Mouse (Mus musculus): ENCODE results near the gene Scube1. TPM values are rescaled to one million over a fixed set of nuclear protein-coding genes. Genes with fewer than 3 reads are reported as not detected.
A peak's percentile ranks its signal among the peaks of the same experiment; 100 is the strongest.

The Scube1 gene
- 2.2 and 6.3 TPM in 2 replicates for polyA plus RNA-seq (2011; ENCODE audit: insufficient read length, low read depth, missing spikeins)

DNA sequence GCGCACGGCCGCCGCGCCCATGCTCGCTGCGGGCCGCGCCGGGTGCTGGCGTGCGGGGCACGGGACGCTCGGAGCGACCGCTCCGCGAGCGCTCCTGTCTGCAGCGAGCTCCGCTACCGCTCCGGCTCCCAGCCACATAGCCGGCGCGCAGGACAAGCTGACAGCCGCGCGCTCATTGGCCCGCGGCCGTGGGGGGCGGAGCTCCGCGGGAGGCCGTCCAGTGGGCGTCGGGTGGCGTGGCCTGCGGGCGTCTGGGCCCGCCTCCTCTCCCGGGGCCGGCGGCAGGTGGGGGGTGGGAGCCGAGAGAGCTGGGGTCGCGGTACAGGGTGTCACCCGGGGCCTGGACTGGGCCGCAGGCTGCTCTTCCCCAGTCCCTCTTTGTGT is at the start of gene Scube1:
Gene Scube1, minus strand, starts transcription at position 136 of the 384 bp plus-strand sequence.
- H3K4me1 ChIP-seq (ENCODE audit: control insufficient read depth, insufficient read depth, low read length) = no peaks in the 10 kb centered on the region
- H3K27ac ChIP-seq (ENCODE audit: insufficient read depth, low read length) = no peak within 1 kb of the TSS
- H3K4me3 ChIP-seq (ENCODE audit: insufficient read depth, low read length) = peak within 1 kb of the TSS; percentile 25
- TF ChIP-seq POLR2A (IDR thresholded peaks at IDR 0.05; ENCODE audit: low read depth, low read length) (no peak), CTCF (IDR thresholded peaks at IDR 0.05; ENCODE audit: borderline replicate concordance, insufficient read depth, low read length) (no peak)

DNA sequence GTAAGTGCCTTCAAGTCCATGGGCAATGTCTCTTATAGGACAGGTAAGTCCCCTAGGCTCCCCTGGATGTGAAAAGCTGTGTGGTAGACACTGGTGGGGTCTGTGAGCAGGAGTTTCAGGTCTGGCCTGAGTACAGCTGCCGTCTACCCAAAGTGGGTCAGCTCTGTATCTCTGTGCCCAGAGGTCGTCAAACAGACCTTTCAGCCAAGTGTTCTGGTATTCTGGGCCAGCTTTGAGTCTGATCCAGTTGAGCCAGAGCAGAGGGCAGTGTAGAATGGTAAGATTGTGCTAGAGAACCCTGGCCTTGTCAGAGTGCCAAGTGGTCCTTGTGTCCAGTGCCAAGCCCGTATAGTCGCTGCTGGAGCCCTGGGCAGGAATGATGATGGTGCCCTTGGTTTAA is 48.1 kb upstream of the Scube1 start:
- H3K4me3 ChIP-seq (ENCODE audit: insufficient read depth, low read length) = no peak overlapping the region
- H3K27ac ChIP-seq (ENCODE audit: insufficient read depth, low read length) = no peak overlapping the region
- TF ChIP-seq POLR2A (IDR thresholded peaks at IDR 0.05; ENCODE audit: low read depth, low read length) = no peak
- no peak for TF ChIP-seq CTCF (IDR thresholded peaks at IDR 0.05; ENCODE audit: borderline replicate concordance, insufficient read depth, low read length)
- H3K4me1 ChIP-seq (ENCODE audit: control insufficient read depth, insufficient read depth, low read length) = no peaks in the 10 kb centered on the region

DNA sequence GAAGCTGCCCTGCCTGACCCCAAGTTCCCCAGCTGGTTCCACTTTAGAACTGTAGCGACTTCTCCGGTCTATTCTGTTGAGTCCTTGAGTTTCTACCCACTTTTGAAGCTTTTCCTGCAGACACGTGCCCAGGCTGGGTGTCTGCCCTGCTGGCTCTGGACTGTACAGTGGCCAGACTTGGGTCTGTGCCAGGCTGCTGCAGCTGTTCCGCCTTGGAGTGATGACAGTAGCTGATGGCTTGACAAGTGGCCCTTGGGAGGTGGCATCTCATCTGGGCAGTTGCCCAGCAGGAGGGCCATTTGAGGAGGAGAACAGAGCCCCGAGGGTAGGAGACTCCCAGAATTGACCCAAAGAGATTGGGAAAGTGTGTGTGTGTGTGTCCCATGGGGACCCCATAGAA is 47.6 kb upstream of the Scube1 start:
- Histone ChIP-seq H3K27ac (ENCODE audit: insufficient read depth, low read length) (no peak overlapping the region), H3K4me1 (ENCODE audit: control insufficient read depth, insufficient read depth, low read length) (no peaks in the 10 kb centered on the region), H3K4me3 (ENCODE audit: insufficient read depth, low read length) (no peak overlapping the region)
- TF ChIP-seq POLR2A (IDR thresholded peaks at IDR 0.05; ENCODE audit: low read depth, low read length) = no peak

DNA sequence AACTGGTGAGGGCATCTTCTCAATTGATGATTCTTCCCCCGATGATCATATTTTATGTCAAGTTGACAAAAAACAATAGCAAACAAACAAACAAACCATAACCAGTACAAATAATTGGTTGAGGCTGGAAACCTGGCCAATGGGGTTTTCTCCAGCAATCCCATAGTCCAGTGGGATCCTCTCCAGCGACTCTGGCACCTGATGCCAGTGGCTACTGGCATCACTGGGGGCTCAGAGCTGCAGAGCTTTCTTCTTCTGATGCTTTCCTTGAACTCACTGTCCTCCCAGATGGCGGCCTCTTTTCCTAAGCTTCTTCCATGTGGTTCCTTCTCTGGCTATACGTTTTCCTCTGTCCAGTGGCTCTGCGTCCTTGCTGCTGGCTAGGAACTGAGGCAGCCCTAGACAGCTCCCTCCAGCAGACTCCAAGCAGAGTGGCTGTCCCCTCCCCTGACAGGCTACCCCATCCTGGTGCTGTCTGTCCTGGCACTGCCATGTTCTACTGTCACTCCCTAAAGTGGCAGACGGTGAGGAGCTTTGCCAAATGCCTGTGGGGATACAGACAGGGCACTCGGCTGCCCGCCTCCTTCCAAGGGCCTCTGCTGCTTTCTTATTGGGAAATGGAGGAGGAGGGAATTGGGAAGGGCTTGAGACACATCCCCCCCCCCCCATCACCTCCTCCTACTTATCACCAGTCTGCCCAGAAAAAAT is 46.7 kb upstream of the Scube1 start:
- Histone ChIP-seq H3K27ac (ENCODE audit: insufficient read depth, low read length) (no peak overlapping the region), H3K4me3 (ENCODE audit: insufficient read depth, low read length) (no peak overlapping the region), H3K4me1 (ENCODE audit: control insufficient read depth, insufficient read depth, low read length) (no peaks in the 10 kb centered on the region)
- TF ChIP-seq CTCF (IDR thresholded peaks at IDR 0.05; ENCODE audit: borderline replicate concordance, insufficient read depth, low read length) (no peak), POLR2A (IDR thresholded peaks at IDR 0.05; ENCODE audit: low read depth, low read length) (no peak)

DNA sequence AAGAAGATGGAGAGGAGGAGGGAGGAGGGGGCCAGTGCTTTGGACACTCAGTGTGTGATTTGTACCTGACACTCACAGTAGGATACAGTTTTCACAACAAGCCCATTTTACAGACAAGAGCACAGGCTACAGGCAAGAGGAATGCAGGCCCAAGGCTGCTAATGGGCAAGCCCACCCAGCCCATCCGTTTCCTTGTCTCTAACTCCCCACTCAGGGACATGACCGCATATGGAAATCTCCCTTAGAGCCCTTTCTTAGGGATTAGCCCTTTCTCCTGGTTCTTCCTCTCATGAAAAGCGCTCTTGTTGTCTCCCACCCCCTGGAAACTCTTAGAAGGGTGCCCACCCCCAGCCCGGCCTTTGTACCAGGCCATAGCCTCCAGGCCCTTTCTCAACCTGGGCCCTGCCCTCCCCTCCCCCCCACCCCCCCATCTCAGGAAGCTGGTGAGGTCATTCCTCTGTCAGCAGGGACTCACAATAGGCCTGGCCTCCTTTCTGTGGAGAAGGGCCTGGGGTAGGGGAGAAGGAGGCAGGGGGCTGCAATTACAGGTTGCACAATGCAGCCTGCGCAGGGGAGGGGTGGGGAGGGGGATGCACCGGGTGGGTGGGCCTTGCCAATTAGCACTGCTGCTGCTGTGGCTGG is 40.7 kb upstream of the Scube1 start:
- Histone ChIP-seq H3K27ac (ENCODE audit: insufficient read depth, low read length) (no peak overlapping the region), H3K4me3 (ENCODE audit: insufficient read depth, low read length) (no peak overlapping the region), H3K4me1 (ENCODE audit: control insufficient read depth, insufficient read depth, low read length) (no peaks in the 10 kb centered on the region)
- no peak for TF ChIP-seq CTCF (IDR thresholded peaks at IDR 0.05; ENCODE audit: borderline replicate concordance, insufficient read depth, low read length)
- TF ChIP-seq POLR2A (IDR thresholded peaks at IDR 0.05; ENCODE audit: low read depth, low read length) = no peak

DNA sequence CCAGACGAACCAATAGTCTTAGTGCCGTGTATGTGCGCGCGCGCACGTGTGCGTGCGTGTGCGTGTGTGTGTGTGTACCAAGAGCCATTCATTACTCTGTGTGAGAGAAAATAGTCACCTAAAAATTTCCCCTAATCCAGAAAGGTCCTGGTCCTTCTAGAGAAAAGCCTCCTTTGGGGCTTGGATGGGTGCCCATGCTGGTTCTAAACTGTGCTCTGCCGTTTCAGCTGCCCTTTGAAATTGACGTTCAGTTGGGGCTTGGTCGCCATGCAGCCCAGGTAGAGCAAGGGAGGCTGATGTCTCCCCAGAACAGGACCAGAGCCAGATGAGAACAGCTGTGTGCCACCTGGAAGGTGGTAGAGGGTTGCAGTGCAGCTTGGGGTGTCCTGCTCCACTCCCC is 36.7 kb upstream of the Scube1 start:
- no peak overlapping the region for H3K4me3 ChIP-seq (ENCODE audit: insufficient read depth, low read length)
- no peaks in the 10 kb centered on the region for H3K4me1 ChIP-seq (ENCODE audit: control insufficient read depth, insufficient read depth, low read length)
- H3K27ac ChIP-seq (ENCODE audit: insufficient read depth, low read length) = no peak overlapping the region
- TF ChIP-seq CTCF (IDR thresholded peaks at IDR 0.05; ENCODE audit: borderline replicate concordance, insufficient read depth, low read length) = no peak
- TF ChIP-seq POLR2A (IDR thresholded peaks at IDR 0.05; ENCODE audit: low read depth, low read length) = no peak

DNA sequence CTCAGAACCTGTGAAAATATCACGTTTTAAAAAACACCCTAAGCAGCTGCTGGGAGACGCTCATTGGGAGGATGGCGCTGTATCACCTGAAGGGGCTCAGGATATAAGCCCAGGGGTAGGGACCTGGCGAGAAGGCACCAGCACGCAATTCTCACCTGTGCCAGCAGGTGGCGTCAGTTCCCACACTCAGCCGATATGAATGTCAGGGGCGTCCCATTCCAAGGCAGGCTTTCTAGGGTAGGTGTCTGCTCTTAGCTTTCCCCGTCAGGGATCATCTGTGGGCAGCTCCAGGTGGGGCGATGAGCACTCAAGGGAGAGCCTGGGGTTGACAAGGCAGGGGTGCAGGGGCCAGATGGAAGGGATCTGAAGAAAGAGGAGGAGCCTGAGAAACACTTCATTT is 35.9 kb upstream of the Scube1 start:
- TF ChIP-seq POLR2A (IDR thresholded peaks at IDR 0.05; ENCODE audit: low read depth, low read length) (no peak), CTCF (IDR thresholded peaks at IDR 0.05; ENCODE audit: borderline replicate concordance, insufficient read depth, low read length) (peak; percentile 90)
- Histone ChIP-seq H3K4me3 (ENCODE audit: insufficient read depth, low read length) (no peak overlapping the region), H3K27ac (ENCODE audit: insufficient read depth, low read length) (no peak overlapping the region), H3K4me1 (ENCODE audit: control insufficient read depth, insufficient read depth, low read length) (no peaks in the 10 kb centered on the region)

DNA sequence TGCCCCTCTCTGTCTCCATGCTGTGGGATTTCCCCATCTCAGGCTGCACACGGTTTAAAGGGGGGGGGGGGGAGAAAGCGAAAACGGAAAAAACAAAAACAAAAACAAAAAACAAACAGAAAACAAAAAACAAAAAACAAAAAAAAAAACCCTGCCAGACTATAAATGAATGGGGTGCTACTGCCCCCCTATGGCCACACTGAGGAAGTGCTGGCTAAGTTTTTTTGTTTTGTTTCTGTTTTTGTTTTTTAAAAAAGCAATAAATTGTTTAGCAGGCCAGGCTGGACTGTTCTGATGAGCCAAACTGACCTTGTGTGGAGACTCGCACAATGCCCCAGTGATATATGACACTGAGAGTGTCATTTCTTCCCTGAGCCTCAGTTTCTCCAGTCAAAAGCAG is 34.1 kb upstream of the Scube1 start:
- Histone ChIP-seq H3K4me1 (ENCODE audit: control insufficient read depth, insufficient read depth, low read length) (no peaks in the 10 kb centered on the region), H3K27ac (ENCODE audit: insufficient read depth, low read length) (no peak overlapping the region), H3K4me3 (ENCODE audit: insufficient read depth, low read length) (no peak overlapping the region)
- no peak for TF ChIP-seq POLR2A (IDR thresholded peaks at IDR 0.05; ENCODE audit: low read depth, low read length)
- no peak for TF ChIP-seq CTCF (IDR thresholded peaks at IDR 0.05; ENCODE audit: borderline replicate concordance, insufficient read depth, low read length)

DNA sequence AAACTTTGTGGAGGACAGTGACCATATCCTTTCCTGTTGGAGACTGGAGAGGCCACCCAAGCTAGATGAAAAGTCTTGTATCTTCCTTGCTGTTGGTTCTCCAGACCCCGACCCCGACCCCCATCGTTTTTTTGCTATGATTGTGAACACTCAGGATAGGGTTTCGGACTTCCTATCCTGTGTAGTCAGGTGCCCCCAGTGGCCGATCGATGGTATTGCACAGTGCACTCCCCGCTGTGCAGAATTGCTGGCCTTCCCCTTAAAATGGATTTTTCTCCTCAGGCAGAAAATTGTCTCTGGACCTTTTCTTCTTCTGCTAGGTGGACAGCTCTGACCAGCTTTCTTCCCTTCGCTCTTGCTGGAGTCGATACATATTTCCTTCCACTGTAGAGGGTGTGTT is 31.9 kb upstream of the Scube1 start:
- Histone ChIP-seq H3K4me1 (ENCODE audit: control insufficient read depth, insufficient read depth, low read length) (no peaks in the 10 kb centered on the region), H3K27ac (ENCODE audit: insufficient read depth, low read length) (no peak overlapping the region), H3K4me3 (ENCODE audit: insufficient read depth, low read length) (no peak overlapping the region)
- no peak for TF ChIP-seq POLR2A (IDR thresholded peaks at IDR 0.05; ENCODE audit: low read depth, low read length)
- peak; percentile 72; the same call in 1 of the 2 replicates for TF ChIP-seq CTCF (IDR thresholded peaks at IDR 0.05; ENCODE audit: borderline replicate concordance, insufficient read depth, low read length)

DNA sequence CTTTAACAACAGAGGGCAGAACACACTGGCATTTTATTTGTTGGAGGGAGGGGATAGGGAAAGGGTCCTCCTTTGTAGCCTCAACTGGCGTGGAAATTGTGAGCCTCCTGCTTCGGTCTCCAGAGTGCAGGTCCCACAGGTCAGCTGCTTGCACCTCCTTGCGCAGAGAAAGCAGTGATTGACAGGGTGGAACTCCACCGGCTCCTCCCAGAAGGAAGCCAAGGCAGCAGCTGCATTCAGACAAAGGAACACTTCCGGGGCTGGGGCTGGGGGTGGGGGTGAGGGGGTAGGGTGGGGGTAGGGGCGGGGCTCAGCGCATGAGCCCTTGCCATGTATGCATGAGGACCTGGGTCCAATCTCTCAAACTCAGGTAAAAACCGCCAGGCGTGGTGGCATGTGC is 24.6 kb upstream of the Scube1 start:
- Histone ChIP-seq H3K27ac (ENCODE audit: insufficient read depth, low read length) (no peak overlapping the region), H3K4me3 (ENCODE audit: insufficient read depth, low read length) (no peak overlapping the region), H3K4me1 (ENCODE audit: control insufficient read depth, insufficient read depth, low read length) (peaks cover 3% of the 10 kb centered on the region; the same call in 1 of the 2 replicates)
- TF ChIP-seq CTCF (IDR thresholded peaks at IDR 0.05; ENCODE audit: borderline replicate concordance, insufficient read depth, low read length) = no peak
- TF ChIP-seq POLR2A (IDR thresholded peaks at IDR 0.05; ENCODE audit: low read depth, low read length) = no peak

All from embryonic fibroblast, embryonic 13.5 days (primary cell).